Mouse (Mus musculus) CH12.LX (cell line): ENCODE results near the gene Tmem30b. TPM values are rescaled to one million over a fixed set of nuclear protein-coding genes. Genes with fewer than 3 reads are reported as not detected.

Experiments
- DNase-seq: peaks from one replicate; pipeline ENCODE4 v3.0.0-alpha.2; 2013; ENCODE audit errors: extremely low read depth
- H3K27ac ChIP-seq: 2 replicates; pipeline ENCODE4 v1.5.1; 2012; ENCODE audit warnings: low read depth, mild to moderate bottlenecking, control low read depth, moderate library complexity; ENCODE audit not compliant: insufficient read depth
- H3K27me3 ChIP-seq: replicated peaks from 2 replicates; pipeline ENCODE3; 2012; ENCODE audit warnings: inconsistent platforms
- H3K36me3 ChIP-seq, 2 experiments: replicated peaks in 1 of 2; 2 replicates each; pipeline versions ENCODE3 to v1.6.1; 2012; ENCODE audit warnings: inconsistent platforms in 1 of 2, low read length in 1 of 2, mild to moderate bottlenecking in 1 of 2, mixed read lengths in 1 of 2, moderate library complexity in 1 of 2; ENCODE audit not compliant: control insufficient read depth in 1 of 2, insufficient read depth in 1 of 2
- H3K4me1 ChIP-seq, 2 experiments: 2 replicates each; pipeline ENCODE4 v1.6.1; 2012; ENCODE audit warnings: inconsistent platforms in 1 of 2, moderate library complexity in 1 of 2; ENCODE audit not compliant: insufficient read depth in 2 of 2, control insufficient read depth in 1 of 2
- H3K4me2 ChIP-seq: 2 replicates; pipeline ENCODE4 v1.6.1; 2012; ENCODE audit warnings: low read depth, mild to moderate bottlenecking, control low read depth; ENCODE audit not compliant: poor library complexity, insufficient read depth, severe bottlenecking
- H3K4me3 ChIP-seq, 3 experiments: fragments of 150-350 bp in 1 of 3; sonication (generic) in 1 of 3; replicated peaks in 1 of 3; 2 replicates each; pipeline versions ENCODE3 to v1.5.1; 2011 to 2012; ENCODE audit warnings: low read depth in 2 of 3, low read length in 2 of 3, mild to moderate bottlenecking in 2 of 3, moderate library complexity in 2 of 3, control low read depth in 1 of 3, improper control_type of control experiment in 1 of 3, inconsistent platforms in 1 of 3, mixed read lengths in 1 of 3; ENCODE audit not compliant: poor library complexity in 1 of 3
- H3K79me2 ChIP-seq: replicated peaks from 2 replicates; pipeline ENCODE4 v1.6.1; 2012; ENCODE audit warnings: mild to moderate bottlenecking, moderate library complexity; ENCODE audit not compliant: control insufficient read depth, poor library complexity, insufficient read depth, severe bottlenecking; ENCODE audit errors: extremely low read depth
- H3K9ac ChIP-seq: 2 replicates; pipeline ENCODE4 v1.6.1; 2012; ENCODE audit warnings: low read depth, mild to moderate bottlenecking, control low read depth, moderate library complexity; ENCODE audit not compliant: insufficient read depth
- H3K9me3 ChIP-seq: replicated peaks from 2 replicates; pipeline ENCODE3; 2012; ENCODE audit warnings: low read length, inconsistent platforms, mixed read lengths
- CHD2 ChIP-seq: IDR thresholded peaks from 2 replicates; pipeline ENCODE4 v1.6.1; 2011; ENCODE audit warnings: low read length, improper control_type of control experiment
- CTCF ChIP-seq, 2 experiments: IDR thresholded peaks in 1 of 2; conservative IDR thresholded peaks in 1 of 2; 2 replicates each; pipeline ENCODE4 v1.5.1; 2011 to 2012; ENCODE audit warnings: low read depth in 2 of 2, low read length in 2 of 2, improper control_type of control experiment in 1 of 2, inconsistent platforms in 1 of 2, mild to moderate bottlenecking in 1 of 2, moderate library complexity in 1 of 2
- ETS1 ChIP-seq: conservative IDR thresholded peaks from 2 replicates; pipeline ENCODE4 v1.6.1; 2012; ENCODE audit warnings: low read depth, mild to moderate bottlenecking, inconsistent platforms, low read length, improper control_type of control experiment, moderate library complexity
- GABPA ChIP-seq: IDR thresholded peaks from 2 replicates; pipeline ENCODE4 v1.6.1; 2012; ENCODE audit warnings: low read depth, low read length, improper control_type of control experiment, inconsistent platforms; ENCODE audit not compliant: insufficient replicate concordance
- IRF4 ChIP-seq: IDR thresholded peaks from 2 replicates; pipeline ENCODE4 v1.6.1; 2014; ENCODE audit warnings: low read depth, mild to moderate bottlenecking, inconsistent platforms, low read length, improper control_type of control experiment
- MAFK ChIP-seq: IDR thresholded peaks from 2 replicates; pipeline ENCODE4 v1.6.1; 2011; ENCODE audit warnings: low read length, improper control_type of control experiment; ENCODE audit not compliant: insufficient replicate concordance
- MAX ChIP-seq: IDR thresholded peaks from 2 replicates; pipeline ENCODE4 v1.6.1; 2011; ENCODE audit warnings: low read length, improper control_type of control experiment
- NRF1 ChIP-seq: IDR thresholded peaks from 2 replicates; pipeline ENCODE4 v1.6.1; 2014; ENCODE audit warnings: low read depth, mild to moderate bottlenecking, inconsistent platforms, low read length, improper control_type of control experiment, moderate library complexity
- POLR2A ChIP-seq: IDR thresholded peaks from 2 replicates; pipeline ENCODE4 v1.6.1; 2011; ENCODE audit warnings: low read depth, mild to moderate bottlenecking, improper control_type of control experiment, low read length
- RAD21 ChIP-seq: IDR thresholded peaks from 2 replicates; pipeline ENCODE4 v1.6.1; 2011; ENCODE audit warnings: low read depth, mild to moderate bottlenecking, low read length, improper control_type of control experiment, moderate library complexity
- RCOR1 ChIP-seq: conservative IDR thresholded peaks from 2 replicates; pipeline ENCODE4 v1.6.1; 2012; ENCODE audit warnings: low read depth, mild to moderate bottlenecking, inconsistent platforms, low read length, improper control_type of control experiment
- SIN3A ChIP-seq: IDR thresholded peaks from 2 replicates; pipeline ENCODE4 v1.6.1; 2012; ENCODE audit warnings: low read length, improper control_type of control experiment, inconsistent platforms
- SMC3 ChIP-seq: IDR thresholded peaks from 2 replicates; pipeline ENCODE4 v1.6.1; 2011; ENCODE audit warnings: low read depth, low read length, improper control_type of control experiment
- UBTF ChIP-seq: IDR thresholded peaks from 2 replicates; pipeline ENCODE4 v1.6.1; 2012; ENCODE audit warnings: low read depth, mild to moderate bottlenecking, inconsistent platforms, low read length, improper control_type of control experiment, moderate library complexity
- USF2 ChIP-seq: conservative IDR thresholded peaks from 2 replicates; pipeline ENCODE4 v1.6.1; 2011; ENCODE audit warnings: low read depth, low read length, improper control_type of control experiment
- ZC3H11A ChIP-seq: IDR thresholded peaks from 2 replicates; pipeline ENCODE4 v1.6.1; 2012; ENCODE audit warnings: low read depth, mild to moderate bottlenecking, inconsistent platforms, low read length, improper control_type of control experiment
- ZNF384 ChIP-seq: IDR thresholded peaks from 2 replicates; pipeline ENCODE4 v1.6.1; 2012; ENCODE audit warnings: low read depth, low read length, improper control_type of control experiment, inconsistent platforms
- dilution Hi-C: fragments of 300-500 bp; cut with MboI; formaldehyde crosslinking; loops from 2 replicates; pipeline ENCODE4 v1.14.3; 2020; ENCODE audit warnings: low sequenced_read_pairs; ENCODE audit not compliant: extremely low pct_unique_long_range_greater_than_20kb, extremely low pct_ligation_motif_present
- in situ Hi-C: fragments of 300-500 bp; cut with MboI; formaldehyde crosslinking; loops from 3 replicates; pipeline ENCODE4 v1.14.3; 2019; ENCODE audit warnings: low sequenced_read_pairs, low pct_ligation_motif_present, low pct_unique_long_range_greater_than_20kb, mixed read lengths
- polyA plus RNA-seq: library from polyadenylated mRNA; unstranded; fragments of >175 nt; gene quantifications from 2 replicates; pipeline ENCODE4 v1.2.1, GENCODE M21; 2012; ENCODE audit warnings: low read depth; ENCODE audit not compliant: insufficient read length
- total RNA-seq, 2 experiments: library from RNA; depleted of rRNA; stranded (reverse); fragments of 300-350 nt in 1 of 2; fragments of >200 nt in 1 of 2; gene quantifications; 2 replicates each; pipeline ENCODE4 v1.2.3; 2012 to 2014

Tmem30b gene
- total and polyA plus RNA-seq, 3 experiments = not detected

DNA sequence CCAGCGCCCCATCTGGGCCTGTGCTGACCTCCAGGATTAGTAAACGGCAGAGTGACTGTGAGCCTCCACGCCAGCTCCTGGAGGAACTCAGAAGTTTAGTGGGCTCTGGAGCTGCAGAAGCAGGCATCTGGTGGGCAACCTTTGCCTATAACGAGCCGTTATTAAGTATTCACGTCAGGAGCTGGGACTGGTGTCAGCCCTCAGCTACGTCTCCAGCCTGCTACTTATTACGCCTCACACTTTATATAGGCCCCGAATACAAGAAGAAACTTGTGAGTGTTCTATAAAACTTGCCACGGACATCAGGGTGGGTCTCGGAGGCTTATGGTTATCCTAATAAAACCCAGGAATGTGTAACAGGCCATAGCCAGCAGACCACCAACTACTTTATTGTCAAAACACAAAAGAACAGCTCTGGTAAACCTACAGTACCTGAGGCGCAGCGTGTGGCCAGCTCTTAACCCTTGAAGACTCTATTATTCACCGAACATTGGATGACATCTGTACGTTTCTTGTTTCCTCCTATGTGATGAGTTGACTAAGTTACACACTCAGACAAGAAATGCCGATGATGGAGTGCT is 34.6 kb downstream of the Tmem30b start:
- Histone ChIP-seq H3K79me2 (no peaks in the 10 kb centered on the region), H3K9me3 (no peaks in the 10 kb centered on the region), H3K9ac (no peak overlapping the region), H3K4me3 (no peak overlapping the region), H3K36me3 (no peaks in the 10 kb centered on the region), H3K4me1 (peaks cover 0 to 6% of the 10 kb centered on the region in 2 experiments; a peak in 2 of 4 replicates), H3K27me3 (no peaks in the 10 kb centered on the region), H3K4me2 (no peak overlapping the region), H3K27ac (no peak overlapping the region)
- dilution Hi-C loops = no loop called here
- no peak for TF ChIP-seq ZC3H11A
- TF ChIP-seq UBTF = no peak
- TF ChIP-seq RCOR1 = no peak
- in situ Hi-C loops = loop anchor here (25.0 kb wide), 1 partner anchor 674 kb away; no protein-coding TSS in a partner anchor
- DNase-seq = no peak

DNA sequence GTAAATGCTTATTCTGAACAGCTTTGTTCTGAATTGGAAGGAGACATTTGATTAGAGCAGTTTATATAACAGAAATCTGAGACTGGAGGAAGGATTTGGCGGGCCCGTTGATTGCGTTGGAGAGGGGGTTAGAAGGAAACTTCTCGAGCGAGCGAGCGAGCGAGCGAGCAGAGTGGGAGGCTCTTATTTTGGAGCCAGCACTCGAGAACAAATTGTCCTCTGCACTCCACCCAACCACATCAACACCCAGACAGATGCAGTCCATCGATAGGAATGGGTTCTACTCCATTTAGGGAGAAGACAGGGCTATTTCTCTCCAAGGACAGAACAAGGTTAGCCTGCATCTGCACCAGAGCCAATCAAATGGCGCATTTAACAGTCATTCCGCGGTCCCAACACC is 39.1 kb downstream of the Tmem30b start:
- dilution Hi-C loops = no loop called here
- H3K4me3 ChIP-seq = no peak overlapping the region

DNA sequence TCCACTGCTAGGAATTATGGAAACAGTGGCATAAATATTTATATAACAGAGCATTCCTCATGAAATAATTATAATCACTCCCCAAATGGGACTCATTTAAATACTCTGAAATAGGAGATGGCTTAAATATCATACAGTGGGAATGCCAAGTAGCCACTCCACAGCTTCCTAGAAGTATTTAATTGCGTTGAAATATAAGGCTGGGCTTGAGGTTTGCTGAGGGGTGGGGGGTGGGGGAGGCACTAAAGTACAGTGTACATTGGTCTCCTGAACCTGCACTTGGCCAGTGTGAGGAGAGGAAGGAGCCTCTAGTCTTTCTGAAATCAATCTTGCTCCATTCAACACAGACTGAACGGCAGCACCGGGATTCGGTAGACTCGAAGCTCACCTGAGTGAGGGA is 39.5 kb downstream of the Tmem30b start:
- dilution Hi-C loops = no loop called here
- no peaks in the 10 kb centered on the region for H3K4me1 ChIP-seq
- no peak overlapping the region for H3K4me3 ChIP-seq
- no peak overlapping the region for H3K4me2 ChIP-seq
- no peaks in the 10 kb centered on the region for H3K27me3 ChIP-seq
- no peak for DNase-seq
- H3K27ac ChIP-seq = no peak overlapping the region
- H3K9ac ChIP-seq = no peak overlapping the region
- no peaks in the 10 kb centered on the region for H3K79me2 ChIP-seq
- no peaks in the 10 kb centered on the region for H3K36me3 ChIP-seq
- in situ Hi-C loops = loop anchor here (25.0 kb wide), 1 partner anchor 669 kb away; no protein-coding TSS in a partner anchor
- TF ChIP-seq IRF4 = no peak
- no peak for TF ChIP-seq GABPA
- no peak for TF ChIP-seq POLR2A
- TF ChIP-seq ZNF384 = no peak
- no peak for TF ChIP-seq ZC3H11A
- no peak for TF ChIP-seq NRF1
- no peak for TF ChIP-seq UBTF
- H3K9me3 ChIP-seq = no peaks in the 10 kb centered on the region

More for the DNA sequence above, 39.1 kb downstream of the Tmem30b start:
- H3K27ac ChIP-seq = no peak overlapping the region
- no peak overlapping the region for H3K9ac ChIP-seq
- TF ChIP-seq GABPA (no peak), MAX (no peak), RAD21 (no peak), CHD2 (no peak), ZNF384 (no peak), CTCF (conservative IDR thresholded peaks at IDR 0.05 in 1 of 2, IDR thresholded peaks at IDR 0.05 in 1 of 2; ENCODE audit: low read depth in 2 of 2, low read length in 2 of 2) (no peak), USF2 (no peak), ZC3H11A (no peak), MAFK (no peak), ETS1 (no peak), SIN3A (no peak), SMC3 (no peak)
- H3K4me2 ChIP-seq = no peak overlapping the region
- no peaks in the 10 kb centered on the region for H3K79me2 ChIP-seq
- in situ Hi-C loops = loop anchor here (25.0 kb wide), 1 partner anchor 670 kb away; no protein-coding TSS in a partner anchor
- H3K27me3 ChIP-seq = no peaks in the 10 kb centered on the region
- DNase-seq = no peak
- H3K9me3 ChIP-seq = no peaks in the 10 kb centered on the region
- H3K4me1 ChIP-seq = no peaks in the 10 kb centered on the region
- H3K36me3 ChIP-seq = no peaks in the 10 kb centered on the region
